Mouse (Mus musculus) cerebellum, adult 11 months (tissue): ENCODE measurements around the gene Prkg1.

Source experiments
- DNase-seq: peaks from one replicate; pipeline ENCODE4 v3.0.0; 2022

Prkg1 gene

GRCm38 (mm10) chr19:31743241-31744045 lies 21.4 kb downstream of the Prkg1 start:
- DNase-seq, result no peak

DNA sequence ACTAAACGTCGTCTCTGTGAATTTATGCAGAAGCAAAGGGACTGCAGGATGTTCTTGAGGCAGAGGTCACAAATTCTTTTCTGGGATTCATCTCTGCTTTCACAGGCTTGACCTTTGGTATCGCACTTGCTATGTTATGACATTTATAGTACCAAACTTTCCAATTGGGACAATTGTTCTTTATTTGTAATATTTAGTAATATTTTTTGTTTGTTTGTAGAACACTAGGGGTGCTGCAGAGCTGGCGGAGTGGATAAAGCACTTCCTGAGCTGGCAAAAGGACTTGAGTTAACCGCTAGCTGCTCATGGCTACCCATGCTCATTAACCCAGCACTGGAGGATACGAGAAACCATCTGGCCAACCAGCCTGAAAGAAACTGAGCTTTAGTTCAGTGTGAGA lies 49.9 kb downstream of the Prkg1 start:
- DNase-seq, result no peak

DNA sequence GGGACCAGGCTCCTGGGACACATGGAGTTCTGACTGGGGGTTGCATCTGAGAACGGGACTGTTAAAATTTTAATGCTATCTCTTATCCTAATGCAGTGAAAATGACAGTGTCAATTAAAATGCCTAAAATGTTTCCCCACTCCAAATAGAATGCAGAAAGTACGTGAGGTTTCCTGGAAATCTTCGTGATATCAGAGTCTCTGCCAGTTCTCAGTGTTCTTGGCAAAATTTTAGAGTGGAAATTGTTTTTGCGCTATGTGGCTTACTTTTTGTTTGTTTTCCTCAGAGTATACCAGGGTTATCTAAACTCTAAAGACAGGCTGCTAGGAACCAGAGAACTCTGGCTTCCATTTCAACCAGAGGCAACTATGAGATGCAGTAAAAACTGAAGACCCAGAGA lies 50.4 kb downstream of the Prkg1 start:
- DNase-seq, result no peak

GRCm38 (mm10) chr19:31713321-31713720 lies 51.5 kb downstream of the Prkg1 start:
- DNase-seq, result no peak

- DNase-seq, result no peak
These were observed 54.5 kb downstream of the Prkg1 start for GRCm38 (mm10) chr19:31710336-31710735.

DNA sequence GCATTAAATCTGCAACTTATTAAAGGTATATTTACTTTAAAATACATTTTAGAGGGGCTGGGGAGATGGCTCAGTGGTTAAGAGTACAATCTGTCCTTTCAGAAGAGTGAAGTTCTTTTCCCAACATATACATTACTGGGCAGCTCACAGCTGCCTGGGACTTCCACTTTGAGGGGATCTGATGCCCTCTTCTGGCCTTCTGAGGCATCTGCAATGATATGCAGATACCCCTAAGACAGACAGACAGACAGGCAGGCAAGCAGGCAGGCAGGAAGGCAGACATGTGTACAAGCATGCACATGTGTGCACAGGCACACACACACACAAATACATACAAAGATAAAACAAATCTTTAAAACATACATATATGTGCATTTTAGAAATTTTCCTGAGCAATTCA lies 60.8 kb downstream of the Prkg1 start:
- DNase-seq, result no peak

GRCm38 (mm10) chr19:31698916-31699315 lies 65.9 kb downstream of the Prkg1 start:
- no peak for DNase-seq

- no peak for DNase-seq
These were observed 84.0 kb downstream of the Prkg1 start for GRCm38 (mm10) chr19:31680821-31681220.

DNA sequence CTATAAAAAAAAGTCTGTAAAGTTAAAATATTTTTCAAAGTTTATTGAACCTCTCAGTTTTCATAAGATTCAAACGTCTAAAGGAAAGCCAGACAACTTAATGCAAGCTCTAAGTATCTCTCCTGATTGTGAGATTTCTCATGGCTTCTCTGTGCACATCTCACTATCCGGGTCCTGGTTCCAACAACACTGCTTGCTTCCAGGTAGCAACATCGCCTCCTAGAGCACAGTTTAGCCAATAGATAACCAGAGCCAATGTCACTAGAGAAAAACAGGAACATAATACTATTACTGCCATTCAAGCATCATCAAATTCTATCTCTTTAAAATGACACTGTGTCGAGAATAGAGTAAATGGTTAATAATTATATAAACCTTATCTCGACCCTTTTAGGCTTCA lies 86.5 kb downstream of the Prkg1 start:
- DNase-seq, result no peak

DNA sequence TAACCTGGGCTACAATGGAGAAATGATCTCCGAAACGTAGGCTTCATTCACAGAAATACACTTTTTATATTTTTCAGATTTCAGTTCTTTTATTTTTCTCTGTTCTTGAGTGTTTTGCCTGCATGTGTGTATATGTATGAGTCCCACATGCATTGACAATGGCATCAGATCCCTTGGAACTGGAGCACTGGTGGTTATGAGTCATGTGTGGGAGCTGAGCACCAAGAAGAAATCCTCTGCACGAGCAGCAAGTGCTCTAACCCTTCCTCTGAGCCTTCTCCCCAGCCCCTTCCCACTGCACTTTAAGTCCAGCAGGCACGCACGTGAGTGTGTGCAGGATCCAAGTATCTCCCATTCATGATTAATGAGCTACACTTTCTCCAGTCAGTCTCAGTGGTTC lies 93.1 kb downstream of the Prkg1 start:
- no peak for DNase-seq

DNA sequence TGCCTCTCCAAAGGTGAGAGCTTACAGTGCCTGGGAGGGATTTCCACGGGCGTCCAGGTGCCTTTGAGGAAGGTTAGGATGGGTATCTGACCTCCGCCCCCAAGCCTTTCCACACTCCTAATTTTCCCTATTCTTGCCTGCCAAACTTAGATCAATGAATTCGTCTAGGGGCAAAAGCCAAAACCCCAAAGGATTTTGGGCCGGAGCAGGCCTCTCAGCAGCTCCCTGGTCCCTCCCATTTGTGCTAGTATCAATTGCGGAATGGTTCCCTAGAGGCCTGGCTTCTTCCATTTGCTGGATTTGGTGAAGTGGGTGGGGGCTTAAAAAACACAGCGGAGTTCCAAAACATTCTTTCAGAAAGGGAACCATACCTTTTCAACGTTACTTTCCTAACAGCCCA lies 99.8 kb downstream of the Prkg1 start:
- no peak for DNase-seq

DNA sequence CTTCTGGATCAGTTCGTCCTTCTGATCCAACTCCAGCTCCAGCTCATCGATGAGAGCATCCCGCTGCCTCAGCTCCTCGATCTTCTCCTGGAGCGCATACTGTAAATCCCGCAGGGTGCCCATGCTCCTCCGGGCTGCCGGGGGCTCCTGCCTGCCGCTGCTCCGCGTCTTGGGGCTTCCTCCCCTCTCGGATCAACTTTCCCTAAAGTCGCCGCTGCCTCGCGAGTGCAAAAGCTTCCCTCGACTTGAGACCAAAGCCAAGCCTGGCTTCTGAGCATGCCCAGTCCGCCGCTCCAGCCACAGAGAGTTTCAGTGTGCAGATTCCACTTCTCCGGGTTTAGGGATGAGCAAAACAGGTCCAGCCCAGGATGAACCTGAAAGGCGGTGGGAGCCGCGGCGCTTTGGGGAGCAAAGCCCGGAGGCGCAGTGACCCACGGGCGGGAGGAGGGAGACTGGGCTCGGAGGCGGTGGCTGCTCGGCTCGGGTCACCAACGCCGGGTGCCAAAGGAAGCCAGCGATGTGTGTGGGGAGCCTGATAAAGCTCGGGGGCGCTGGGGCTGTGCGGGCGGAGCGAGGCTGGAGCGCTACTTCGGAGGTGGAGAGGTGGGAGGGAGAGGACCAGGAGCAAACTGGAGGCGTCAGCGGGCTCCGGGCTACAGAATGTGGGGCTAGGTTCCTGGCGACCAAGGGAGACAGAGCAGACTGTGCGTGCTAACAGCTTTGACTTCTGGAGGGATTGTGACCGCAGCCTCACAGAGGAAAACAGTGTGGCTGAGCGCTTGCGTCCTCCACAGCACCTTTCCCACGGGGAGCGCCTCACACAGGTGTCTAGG lies 100.5 kb downstream of the Prkg1 start:
- DNase-seq, result no peak

GRCm38 (mm10) chr19:31663437-31664158 lies 101.2 kb downstream of the Prkg1 start:
- DNase-seq, result no peak

GRCm38 (mm10) chr19:31662802-31663201 lies 102.0 kb downstream of the Prkg1 start:
- no peak for DNase-seq

DNA sequence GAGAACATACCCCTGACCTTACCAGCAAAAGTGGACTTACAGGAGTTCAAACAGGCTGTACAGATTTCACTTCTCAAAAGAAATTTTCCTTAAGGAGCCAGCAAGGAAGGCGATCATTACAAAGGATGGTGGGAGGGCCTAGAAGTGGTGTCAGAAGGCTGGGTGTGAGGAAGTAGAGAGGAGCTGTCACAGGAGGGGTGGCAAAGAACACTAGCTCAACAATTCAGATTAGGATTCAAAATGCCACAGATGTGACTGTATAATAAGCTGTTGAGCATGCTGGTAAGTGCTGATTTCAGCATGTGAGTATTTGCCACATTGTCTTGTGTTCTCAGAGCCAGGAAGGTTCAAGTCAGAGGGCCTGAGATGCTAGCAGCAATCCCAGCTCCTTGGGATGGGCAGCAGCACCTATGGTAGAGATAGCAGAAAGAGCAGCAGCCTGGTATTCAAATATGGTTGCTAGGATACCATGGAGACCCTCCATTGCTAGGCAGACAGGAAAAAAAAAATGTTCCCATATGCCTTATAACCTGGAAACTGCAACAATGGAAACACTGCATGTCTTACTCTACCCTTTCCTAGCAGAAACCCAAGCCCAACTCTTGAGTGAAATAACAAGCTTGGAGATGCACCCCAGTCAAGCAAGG lies 106.0 kb downstream of the Prkg1 start:
- DNase-seq, result no peak

DNA sequence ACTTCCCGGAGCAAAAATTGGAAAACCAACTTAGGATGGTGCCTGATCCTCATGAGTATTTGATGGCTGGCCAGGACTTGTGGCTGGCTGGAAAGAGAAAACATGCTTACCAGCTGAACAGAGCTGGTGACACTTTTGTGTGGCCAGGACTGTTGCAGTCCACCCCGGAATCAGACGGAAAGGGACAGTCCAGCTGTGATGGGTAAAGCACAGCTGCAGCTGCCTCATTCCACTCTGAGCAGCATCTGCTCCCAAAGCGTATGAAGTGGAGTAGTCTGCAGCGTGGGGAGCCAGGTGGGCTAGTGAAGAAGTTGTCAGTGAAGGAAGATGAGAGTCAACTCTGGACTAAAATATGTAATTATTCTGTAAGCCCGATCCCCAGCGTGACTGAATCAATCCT lies 108.6 kb downstream of the Prkg1 start:
- no peak for DNase-seq

GRCm38 (mm10) chr19:31655826-31656225 lies 109.0 kb downstream of the Prkg1 start:
- DNase-seq, result no peak

DNA sequence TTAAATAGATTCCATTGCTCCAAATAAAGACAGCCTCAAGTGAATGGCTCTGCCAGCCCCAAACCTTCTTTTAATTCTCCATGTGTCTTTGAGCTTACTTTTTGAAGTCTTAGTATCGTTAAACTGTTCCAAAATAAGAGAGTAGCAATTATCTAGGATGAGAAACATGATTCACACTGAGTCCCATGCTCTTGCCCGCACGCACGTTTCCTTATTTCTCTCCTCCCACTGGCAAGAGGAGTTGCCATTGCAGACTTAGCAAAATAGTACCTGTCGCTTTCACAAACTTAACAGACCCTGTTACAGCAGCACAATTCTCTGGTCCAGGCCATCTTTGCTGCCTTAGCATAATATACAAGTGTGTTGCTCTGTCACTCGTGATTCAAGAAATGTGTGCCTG lies 110.8 kb downstream of the Prkg1 start:
- DNase-seq, result no peak

DNA sequence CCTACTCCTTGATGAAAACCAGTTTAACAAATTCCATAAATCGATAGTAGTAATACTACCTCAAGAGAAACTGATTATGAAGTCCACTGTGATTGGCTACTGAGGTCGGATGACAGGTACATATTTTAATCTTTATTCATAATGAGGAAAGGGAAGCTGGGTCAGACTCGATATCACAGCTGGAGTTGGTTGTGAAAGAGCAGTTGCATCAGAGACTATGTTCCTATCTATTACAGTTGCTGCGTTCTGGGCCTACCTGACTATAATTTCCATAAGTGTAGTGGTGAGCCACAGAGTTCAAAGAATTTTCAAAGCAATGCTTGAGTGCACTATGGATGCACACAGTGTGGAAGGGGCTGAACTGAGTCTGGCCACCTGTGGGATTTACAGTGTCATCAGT lies 114.4 kb downstream of the Prkg1 start:
- no peak for DNase-seq

DNA sequence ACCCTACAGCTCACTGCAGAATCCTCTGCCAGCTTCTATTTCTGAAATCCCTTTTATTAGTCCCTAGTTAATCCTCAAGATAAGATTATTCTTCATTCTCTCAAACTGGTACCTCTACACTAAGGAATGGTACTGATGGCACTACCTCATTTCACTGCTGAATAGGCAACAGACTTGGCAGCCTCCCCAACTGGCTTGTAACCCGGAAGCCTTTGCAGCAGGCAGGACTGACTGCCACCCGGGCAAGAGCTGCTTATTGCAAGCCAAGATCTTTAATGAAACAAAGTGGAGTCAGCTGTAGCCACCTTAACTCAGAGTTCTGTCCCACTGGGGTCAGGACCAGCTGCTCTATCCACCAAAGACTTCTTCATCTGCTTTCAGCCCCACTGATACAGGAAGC lies 117.3 kb downstream of the Prkg1 start:
- no peak for DNase-seq

DNA sequence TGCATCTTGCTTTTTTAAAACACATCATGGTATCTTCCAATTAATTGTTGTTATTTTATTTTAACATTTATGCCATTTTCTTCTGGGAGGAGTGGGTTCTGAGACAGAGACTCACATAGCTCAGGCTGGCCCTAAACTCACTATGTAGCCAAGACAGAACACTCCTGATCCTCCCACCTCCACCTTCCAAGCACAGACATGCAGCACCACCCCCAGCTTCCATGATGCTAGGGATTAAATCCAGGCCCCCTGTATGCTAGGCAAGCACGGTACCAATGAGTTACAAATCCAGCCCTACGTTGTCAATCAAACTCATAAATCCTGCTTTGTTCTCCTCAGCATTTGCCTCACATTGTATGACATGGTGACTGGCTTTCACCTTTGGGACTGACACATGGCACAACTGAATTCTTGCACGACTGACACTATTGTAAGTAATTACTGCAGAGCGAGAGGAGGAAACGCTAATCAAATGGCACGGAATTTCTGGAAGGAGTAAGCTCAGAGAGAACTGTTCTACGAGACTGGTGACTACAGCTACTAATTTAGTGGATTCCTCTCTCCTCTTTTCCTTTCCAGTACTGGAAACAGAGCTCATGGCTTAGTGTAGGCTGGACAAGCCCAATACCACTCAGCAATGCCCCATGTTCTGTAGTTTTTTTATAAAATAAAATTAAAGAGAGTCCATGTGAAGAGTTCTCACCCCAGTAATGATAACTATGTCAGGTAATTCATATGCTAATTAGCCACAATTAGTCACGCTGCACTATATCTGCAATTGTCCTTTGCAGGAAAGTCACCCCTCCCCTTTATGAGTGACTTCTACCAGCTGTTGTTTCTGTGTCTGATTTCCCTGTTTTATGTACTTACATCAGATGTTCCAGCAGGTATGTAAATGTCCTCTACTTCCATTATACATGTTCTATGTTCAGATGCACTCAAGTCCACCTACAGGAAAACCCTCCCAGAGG lies 133.6 kb downstream of the Prkg1 start:
- DNase-seq, result no peak

DNA sequence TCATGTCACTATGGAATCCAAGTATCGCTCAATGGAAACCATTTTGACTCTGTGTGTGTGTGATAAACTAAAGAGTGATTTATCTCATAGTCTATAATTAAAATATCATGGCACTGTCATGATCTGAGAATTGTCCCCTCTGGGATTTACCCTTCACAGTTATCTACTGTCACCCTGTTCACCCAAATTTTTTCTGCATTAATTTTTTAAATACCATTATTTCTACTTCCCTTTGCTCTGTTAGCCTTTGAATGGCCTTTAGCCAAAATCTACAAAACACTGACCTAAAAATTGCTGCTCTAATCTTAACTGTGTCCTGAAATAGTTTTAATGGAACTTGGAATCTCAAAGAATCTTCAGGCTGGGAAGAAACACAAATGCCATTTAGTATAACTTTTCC lies 143.1 kb downstream of the Prkg1 start:
- DNase-seq, result no peak
